Mouse (Mus musculus) hindbrain, embryonic 11.5 days (tissue): ENCODE measurements around the gene Tgfbr3. TPM values are rescaled to one million over a fixed set of nuclear protein-coding genes. Genes with fewer than 3 reads are reported as not detected.

Source experiments
- ATAC-seq: fragments of 200-750 bp; cut with Nextera tagmentation; 2 replicates; pipeline ENCODE4 v1.8.0; 2017; ENCODE audit warnings: mild to moderate bottlenecking, moderate TSS enrichment, moderate library complexity; ENCODE audit not compliant: low FRiP score
- DNase-seq: peaks from one replicate; pipeline ENCODE4 v3.0.0-alpha.2; 2015; ENCODE audit warnings: low spot score
- H3K27ac ChIP-seq: fragments of 300-500 bp; sonication (generic); 2 replicates; pipeline ENCODE4 v1.5.1; 2014; ENCODE audit warnings: mild to moderate bottlenecking, low read depth, low read length
- H3K27me3 ChIP-seq: fragments of 300-500 bp; sonication (generic); 2 replicates; pipeline ENCODE4 v1.6.1; 2014; ENCODE audit warnings: mild to moderate bottlenecking, low read length, moderate library complexity, mixed read lengths; ENCODE audit not compliant: control insufficient read depth, insufficient read depth
- H3K36me3 ChIP-seq: fragments of 300-500 bp; sonication (generic); 2 replicates; pipeline ENCODE4 v1.6.1; 2014; ENCODE audit warnings: mild to moderate bottlenecking, low read length, moderate library complexity, mixed read lengths; ENCODE audit not compliant: control insufficient read depth, insufficient read depth
- H3K4me1 ChIP-seq: fragments of 300-500 bp; sonication (generic); replicated peaks from 2 replicates; pipeline ENCODE4 v1.6.1; 2014; ENCODE audit warnings: low read length, mixed read lengths; ENCODE audit not compliant: control insufficient read depth, insufficient read depth
- H3K4me2 ChIP-seq: fragments of 300-500 bp; sonication (generic); replicated peaks from 2 replicates; pipeline ENCODE4 v1.6.1; 2014; ENCODE audit warnings: mild to moderate bottlenecking, low read depth, low read length
- H3K4me3 ChIP-seq: fragments of 300-500 bp; sonication (generic); 2 replicates; pipeline ENCODE4 v1.5.1; 2014; ENCODE audit warnings: low read depth, low read length
- H3K9ac ChIP-seq: fragments of 300-500 bp; sonication (generic); 2 replicates; pipeline ENCODE4 v1.6.1; 2014; ENCODE audit warnings: low read depth, low read length
- H3K9me3 ChIP-seq: fragments of 300-500 bp; sonication (generic); 2 replicates; pipeline ENCODE4 v1.6.1; 2016; ENCODE audit warnings: low read length; ENCODE audit not compliant: control insufficient read depth
- WGBS: fragments of 180-500 bp; shearing (Covaris S2); extraction: QIAGEN DNeasy Blood & Tissue Kit; methylation state at CpG from one replicate; pipeline ENCODE4 v1.1.7; 2014; 5-methylcytosine and 5-hydroxymethylcytosine counted together
- polyA plus RNA-seq: library from polyadenylated mRNA; unstranded; fragments of >200 nt; fragmentation: Nextera tagmentation; extraction: Ambion mirVana; gene quantifications from 2 replicates; pipeline ENCODE4 v1.2.1, GENCODE M21; 2014

Gene Tgfbr3
- polyA plus RNA-seq, 1 experiment from 2014 or later: 9.6 TPM

GRCm38 (mm10) chr5:107213373-107214132, 75.9 kb downstream of the Tgfbr3 start:
- no peaks in the 10 kb centered on the region; the same call in 1 of the 2 replicates for H3K9me3 ChIP-seq
- no peak overlapping the region for H3K27ac ChIP-seq
- no peaks in the 10 kb centered on the region for H3K36me3 ChIP-seq
- H3K4me2 ChIP-seq: no peak overlapping the region
- no peak overlapping the region for H3K4me3 ChIP-seq
- H3K27me3 ChIP-seq: no peaks in the 10 kb centered on the region
- no peak overlapping the region for H3K9ac ChIP-seq
- DNase-seq: no peak
- no peaks in the 10 kb centered on the region for H3K4me1 ChIP-seq
- 72% methylated on average over 9 of the region's 9 CpGs for WGBS
- no peak for ATAC-seq

- no peak overlapping the region for H3K4me3 ChIP-seq
- no peaks in the 10 kb centered on the region for H3K27me3 ChIP-seq
- DNase-seq (no peak), ATAC-seq (no peak)
- H3K9me3 ChIP-seq: no peaks in the 10 kb centered on the region; the same call in 1 of the 2 replicates
- no peak overlapping the region for H3K4me2 ChIP-seq
- H3K9ac ChIP-seq: no peak overlapping the region
- H3K27ac ChIP-seq: no peak overlapping the region
- 85% methylated on average over 10 of the region's 10 CpGs for WGBS
- H3K36me3 ChIP-seq: no peaks in the 10 kb centered on the region
- H3K4me1 ChIP-seq: no peaks in the 10 kb centered on the region
Measured at GRCm38 (mm10) chr5:107211830-107212370, 77.5 kb downstream of the Tgfbr3 start.

GRCm38 (mm10) chr5:107210040-107210439, 79.4 kb downstream of the Tgfbr3 start:
- Histone ChIP-seq H3K9me3 (no peaks in the 10 kb centered on the region), H3K4me1 (no peaks in the 10 kb centered on the region), H3K9ac (no peak overlapping the region), H3K36me3 (no peaks in the 10 kb centered on the region), H3K27ac (no peak overlapping the region), H3K27me3 (no peaks in the 10 kb centered on the region), H3K4me2 (no peak overlapping the region), H3K4me3 (no peak overlapping the region)
- WGBS: 80% methylated on average over 2 of the region's 2 CpGs
- ATAC-seq (no peak), DNase-seq (no peak)

GRCm38 (mm10) chr5:107207911-107208310, 81.5 kb downstream of the Tgfbr3 start:
- no peaks in the 10 kb centered on the region for H3K36me3 ChIP-seq
- H3K27me3 ChIP-seq: no peaks in the 10 kb centered on the region
- WGBS: 80% methylated on average over 5 of the region's 5 CpGs
- DNase-seq: no peak
- no peaks in the 10 kb centered on the region for H3K4me1 ChIP-seq
- no peak overlapping the region for H3K4me3 ChIP-seq
- no peaks in the 10 kb centered on the region for H3K9me3 ChIP-seq
- no peak for ATAC-seq
- no peak overlapping the region for H3K27ac ChIP-seq
- H3K9ac ChIP-seq: no peak overlapping the region
- no peak overlapping the region for H3K4me2 ChIP-seq

- H3K9ac ChIP-seq: no peak overlapping the region
- H3K9me3 ChIP-seq: no peaks in the 10 kb centered on the region
- ATAC-seq (no peak), DNase-seq (no peak)
- H3K4me2 ChIP-seq: no peak overlapping the region
- H3K4me3 ChIP-seq: no peak overlapping the region
- no peaks in the 10 kb centered on the region for H3K4me1 ChIP-seq
- H3K27me3 ChIP-seq: no peaks in the 10 kb centered on the region
- H3K27ac ChIP-seq: no peak overlapping the region
- H3K36me3 ChIP-seq: no peaks in the 10 kb centered on the region
Measured at GRCm38 (mm10) chr5:107204306-107204705, 85.1 kb downstream of the Tgfbr3 start.

GRCm38 (mm10) chr5:107202801-107203559, 86.4 kb downstream of the Tgfbr3 start:
- DNase-seq: no peak
- 48% methylated on average over 8 of the region's 8 CpGs for WGBS
- no peaks in the 10 kb centered on the region for H3K9me3 ChIP-seq
- H3K27me3 ChIP-seq: no peaks in the 10 kb centered on the region
- no peaks in the 10 kb centered on the region for H3K4me1 ChIP-seq
- no peak for ATAC-seq
- H3K4me2 ChIP-seq: no peak overlapping the region
- no peak overlapping the region for H3K27ac ChIP-seq
- no peak overlapping the region for H3K9ac ChIP-seq
- H3K36me3 ChIP-seq: no peaks in the 10 kb centered on the region
- no peak overlapping the region for H3K4me3 ChIP-seq

GRCm38 (mm10) chr5:107201509-107202182, 87.8 kb downstream of the Tgfbr3 start:
- 60% methylated on average over 9 of the region's 9 CpGs for WGBS
- ATAC-seq: no peak
- H3K9ac ChIP-seq: no peak overlapping the region
- H3K4me1 ChIP-seq: no peaks in the 10 kb centered on the region
- no peak overlapping the region for H3K27ac ChIP-seq
- H3K4me3 ChIP-seq: no peak overlapping the region
- no peak for DNase-seq
- no peaks in the 10 kb centered on the region for H3K9me3 ChIP-seq
- H3K27me3 ChIP-seq: no peaks in the 10 kb centered on the region
- H3K36me3 ChIP-seq: no peaks in the 10 kb centered on the region
- H3K4me2 ChIP-seq: no peak overlapping the region

GRCm38 (mm10) chr5:107200853-107201341, 88.5 kb downstream of the Tgfbr3 start:
- Histone ChIP-seq H3K27me3 (no peaks in the 10 kb centered on the region), H3K36me3 (no peaks in the 10 kb centered on the region), H3K9ac (no peak overlapping the region), H3K4me2 (no peak overlapping the region), H3K27ac (no peak overlapping the region), H3K4me1 (no peaks in the 10 kb centered on the region), H3K9me3 (no peaks in the 10 kb centered on the region), H3K4me3 (no peak overlapping the region)
- ATAC-seq (no peak), DNase-seq (no peak)
- 60% methylated on average over 12 of the region's 12 CpGs for WGBS
